Mouse (Mus musculus) gastrocnemius, postnatal 4 days (tissue): Measurements from ENCODE around the gene Fat4. TPM values are rescaled to one million over a fixed set of nuclear protein-coding genes. Genes with fewer than 3 reads are reported as not detected.
A peak's percentile ranks its signal among the peaks of the same experiment; 100 is the strongest.

ENCODE experiments used
- DNase-seq, 2 experiments: peaks; one replicate each; pipeline ENCODE4 v3.0.0; 2021 to 2022; ENCODE audit warnings: low spot score in 2 of 2, mixed read lengths in 2 of 2
- long read RNA-seq, 2 experiments: library from polyadenylated mRNA; stranded (forward); transcript quantifications; one replicate each; pipeline ENCODE4 v2.0.0; 2021
- total RNA-seq, 2 experiments: library from RNA; stranded (reverse); gene quantifications; 2 replicates each; pipeline ENCODE4 v1.2.3; 2021

Fat4 gene
- 10 to 100 TPM; 40.2 to 40.9 TPM for total RNA-seq
- long read RNA-seq, experiment 1 = 0 reads
- long read RNA-seq, experiment 2, partial matches to known transcripts = 0 of 1 reads
- long read RNA-seq, experiment 2, other reads (novel, unspliced or antisense) = 1 of 1 reads

GRCm38 (mm10) chr3:38886890-38887355, at the start of gene Fat4:
TSS of gene Fat4 (plus strand) at chr3:38886940.
- no peak for DNase-seq

DNA sequence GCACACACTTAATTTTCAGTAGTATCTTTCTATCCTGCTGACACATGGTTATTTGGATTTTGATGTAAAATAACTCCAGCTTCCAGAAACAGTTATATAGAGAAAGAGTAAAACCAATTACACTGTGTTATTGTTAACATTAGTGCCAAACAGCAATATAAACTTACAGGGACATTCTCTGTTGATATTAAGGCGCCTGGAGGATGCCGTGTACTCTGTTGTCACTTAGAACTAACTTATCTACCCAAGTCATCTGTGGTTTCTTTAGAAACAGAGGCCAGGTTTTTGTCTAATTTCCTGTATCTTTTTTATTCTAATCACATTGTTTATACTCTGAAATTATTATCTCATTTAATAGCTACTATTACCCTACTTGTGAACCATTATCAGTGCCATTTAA, 47.3 kb upstream of the Fat4 start:
- DNase-seq = no peak

- no peak for DNase-seq
These were observed 43.7 kb upstream of the Fat4 start for GRCm38 (mm10) chr3:38843000-38843538.

GRCm38 (mm10) chr3:38846602-38847382, 39.9 kb upstream of the Fat4 start:
- no peak for DNase-seq

DNA sequence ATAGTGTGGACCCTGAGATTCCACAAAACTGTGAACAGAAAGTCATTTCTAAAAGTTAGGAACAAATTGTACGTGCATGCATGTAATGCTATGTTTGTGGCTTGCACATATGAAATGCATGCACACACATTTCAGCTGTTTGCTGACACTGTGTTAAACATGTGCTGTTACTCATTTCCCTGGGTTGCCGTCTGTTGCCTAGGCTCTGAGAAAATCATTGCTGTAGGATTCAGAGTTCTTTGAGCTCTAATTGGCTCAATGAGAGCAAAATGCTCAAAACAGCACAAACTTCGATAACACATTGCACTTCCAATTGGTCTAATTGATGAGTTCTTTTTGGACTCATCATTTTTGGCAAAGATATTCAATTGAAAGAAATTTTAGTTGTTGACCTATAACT, 37.7 kb upstream of the Fat4 start:
- no peak for DNase-seq

- peak in 1 of 2 experiments; percentile 43 for DNase-seq
These were observed 37.2 kb upstream of the Fat4 start for GRCm38 (mm10) chr3:38849536-38849935.

- no peak for DNase-seq
These were observed 33.1 kb upstream of the Fat4 start for GRCm38 (mm10) chr3:38853650-38854049.

DNA sequence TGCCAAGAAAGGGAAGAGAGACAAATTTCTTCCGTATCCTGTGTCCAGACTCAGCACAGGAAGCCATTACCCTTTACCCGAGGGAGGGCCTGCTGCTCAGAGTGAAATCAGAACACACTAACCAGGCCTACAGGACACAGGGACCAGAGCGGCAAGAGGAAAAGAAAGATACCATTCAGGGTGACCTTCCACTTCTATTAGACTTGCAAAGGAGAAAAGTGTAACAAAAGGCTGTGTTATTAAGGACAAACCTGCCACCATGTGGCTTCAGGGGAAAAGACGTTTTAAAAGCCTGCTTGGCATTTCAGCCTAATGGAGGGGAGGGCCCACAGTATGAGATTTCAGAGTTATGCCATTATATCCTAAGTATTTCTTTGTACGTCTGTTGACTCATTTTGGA, 26.1 kb upstream of the Fat4 start:
- DNase-seq = no peak

DNA sequence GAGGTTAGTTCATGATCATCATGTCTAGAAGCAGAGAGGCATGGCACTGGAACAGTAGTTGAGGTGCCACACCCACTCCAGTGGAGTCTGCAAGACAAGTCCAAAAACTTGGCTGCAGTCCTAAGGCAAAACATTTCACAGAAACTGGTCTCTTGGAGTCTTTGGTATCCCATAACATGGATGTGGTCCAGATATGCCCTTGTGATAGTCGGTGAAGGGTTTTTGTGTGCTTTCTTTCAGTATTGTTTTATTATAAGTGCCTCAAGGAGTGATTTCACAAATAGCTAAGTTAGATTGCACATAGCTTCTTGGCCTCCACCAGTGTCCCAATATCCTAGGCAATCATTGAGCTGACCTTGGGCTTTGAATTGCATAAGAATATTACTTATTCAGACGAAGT, 15.4 kb upstream of the Fat4 start:
- DNase-seq = no peak

- no peak for DNase-seq
These were observed 10.9 kb upstream of the Fat4 start for GRCm38 (mm10) chr3:38875872-38876271.

DNA sequence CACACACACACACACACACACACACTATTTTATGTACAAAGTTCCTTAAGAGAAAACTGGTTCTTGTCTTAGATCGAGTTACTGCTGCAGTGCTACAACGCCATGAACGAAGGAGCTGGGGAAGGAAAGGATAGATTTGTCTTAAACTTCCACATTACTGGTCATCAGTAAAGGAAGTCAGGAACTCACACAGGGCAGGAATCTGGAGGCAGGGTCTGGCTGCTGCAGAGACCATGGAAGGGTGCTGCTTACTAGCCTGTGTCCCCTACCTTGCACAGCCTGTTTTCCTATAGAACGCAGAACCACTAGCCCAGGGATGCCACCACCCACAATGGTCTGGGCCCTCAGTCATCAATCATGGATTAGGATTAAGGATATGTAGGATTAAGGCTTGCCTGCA, 10.0 kb upstream of the Fat4 start:
- DNase-seq = no peak

DNA sequence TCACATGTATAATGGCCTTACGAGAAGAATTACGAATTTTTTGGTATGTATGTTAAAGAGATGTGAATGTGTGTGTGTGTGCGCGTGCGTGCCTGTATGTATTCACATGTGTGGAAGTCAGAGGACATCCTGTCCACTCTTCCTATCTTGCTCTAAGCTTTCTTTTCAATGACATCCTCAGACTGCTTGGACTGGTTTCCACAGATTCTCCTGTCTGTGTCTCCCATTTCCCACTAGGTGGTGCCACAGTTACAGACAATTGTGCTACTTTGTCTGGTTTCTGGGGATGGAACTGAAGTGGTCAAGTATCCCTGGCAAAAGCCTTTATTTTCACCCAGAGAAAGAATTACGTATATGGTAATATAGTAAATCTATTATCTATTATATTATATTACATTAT, 4.0 kb upstream of the Fat4 start:
- no peak for DNase-seq

DNA sequence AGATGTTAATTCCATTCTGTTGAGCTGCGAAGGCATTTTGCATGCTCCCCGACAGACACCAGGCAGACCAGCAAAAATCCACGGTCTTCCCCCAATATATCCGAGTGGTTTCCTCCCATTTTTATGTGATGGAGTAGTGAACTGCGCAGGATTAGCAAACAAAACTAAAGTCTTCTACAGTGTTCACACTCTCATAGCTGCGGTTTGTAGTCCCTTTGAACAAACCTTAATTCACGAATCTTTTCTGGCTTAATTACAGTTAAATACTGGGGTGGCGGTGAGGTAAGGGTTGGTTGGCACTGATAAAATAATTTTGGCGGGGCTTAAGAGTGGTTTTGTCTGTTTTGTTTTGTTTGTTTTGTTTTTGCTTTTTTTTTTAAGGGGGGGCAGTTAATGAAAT, 3.1 kb upstream of the Fat4 start:
- no peak for DNase-seq

- DNase-seq = peak; percentile 63 to 82
These were observed 2.5 kb upstream of the Fat4 start for GRCm38 (mm10) chr3:38884276-38884675.

DNA sequence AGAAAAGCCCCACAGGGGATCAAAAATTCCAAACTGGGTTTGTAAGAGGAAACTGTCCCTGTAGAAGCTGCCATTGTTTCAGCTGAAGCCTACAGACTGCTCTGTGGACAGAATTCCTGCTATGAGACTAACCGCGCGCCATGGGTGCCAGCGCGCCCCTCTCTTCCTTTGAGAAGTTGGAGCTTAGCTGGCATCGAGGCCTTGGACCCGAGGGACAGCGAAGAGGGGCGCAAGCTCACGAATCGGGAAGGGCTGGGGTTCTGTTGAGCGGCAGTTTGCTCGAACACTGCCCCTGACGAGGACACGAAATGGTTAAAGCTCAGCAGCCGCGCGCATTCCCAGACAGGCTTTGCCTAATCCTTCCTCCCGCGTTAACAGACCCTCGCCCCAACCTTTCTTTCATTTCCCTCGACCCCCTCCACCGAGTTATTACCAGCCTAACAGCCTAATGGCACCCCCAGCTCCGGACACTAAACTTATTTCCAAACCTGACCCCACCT, 1.8 kb upstream of the Fat4 start:
- peak; percentile 23 to 57 for DNase-seq

DNA sequence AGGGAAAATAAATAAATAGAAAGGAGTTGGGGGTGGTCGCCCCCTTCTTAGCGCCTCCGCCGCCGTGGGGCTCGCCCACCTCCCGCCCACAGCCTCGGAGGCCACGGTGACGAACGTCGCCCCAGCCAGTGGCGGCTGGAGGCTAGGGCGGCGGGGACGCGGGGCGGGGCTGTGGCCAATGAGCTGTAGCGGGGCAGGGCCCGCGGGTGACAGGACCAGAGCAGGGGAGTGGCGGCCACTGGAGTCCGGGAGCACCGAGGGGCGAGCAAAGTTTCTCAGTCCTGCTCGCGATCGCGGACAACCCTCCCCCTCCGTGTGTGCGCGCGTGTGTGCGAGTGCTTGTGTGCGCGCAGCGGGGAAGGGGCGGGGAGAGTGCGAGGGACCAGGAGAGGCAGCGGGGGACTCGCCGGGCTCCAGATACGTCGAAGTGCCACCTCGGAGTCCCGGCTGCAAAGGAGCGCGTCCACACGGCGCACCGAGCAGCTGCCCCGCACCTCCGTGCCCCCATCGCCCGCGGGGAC, 1.2 kb upstream of the Fat4 start:
- DNase-seq = peak; percentile 90 to 91

DNA sequence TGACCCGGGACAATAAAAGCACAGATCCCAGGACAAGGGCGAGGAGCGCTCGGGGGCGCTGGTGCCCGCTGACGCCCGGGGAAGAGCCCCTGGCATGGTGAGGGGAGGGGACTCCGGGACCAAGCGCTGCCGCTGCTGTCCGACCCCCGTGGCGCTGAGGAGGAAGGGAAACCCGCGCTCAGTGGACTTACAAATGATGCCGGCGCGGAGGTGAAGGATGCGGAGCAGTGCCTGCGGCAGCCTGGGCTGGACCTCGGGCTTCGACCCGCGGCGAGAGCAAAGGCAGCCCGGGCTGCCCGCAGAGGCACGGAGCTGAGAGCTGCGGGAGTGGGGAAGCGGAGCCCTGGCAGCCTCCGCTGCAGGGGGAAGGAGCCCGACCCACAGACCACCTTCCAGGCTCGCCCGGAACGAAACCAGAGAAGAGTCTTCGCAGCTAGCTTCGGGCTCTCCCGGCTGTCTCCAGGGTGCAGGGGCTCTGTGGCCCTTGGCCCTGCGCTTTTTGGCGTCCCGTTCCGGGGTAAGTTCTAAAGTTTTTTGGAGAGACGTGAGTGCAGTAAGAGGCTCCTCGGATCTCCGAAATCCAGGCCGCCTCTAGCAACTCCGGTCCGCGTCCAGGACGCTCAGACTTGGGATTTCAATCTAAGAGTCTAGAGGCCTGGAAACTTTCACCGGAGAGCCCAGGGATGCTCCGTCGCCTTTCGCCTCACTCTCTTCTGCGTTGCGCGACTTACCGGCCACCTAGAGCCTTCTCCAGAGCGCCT, 499 bp upstream of the Fat4 start:
- peak; percentile 28 to 55 for DNase-seq

- DNase-seq = peak; percentile 27 to 55
These were observed 746 bp downstream of the Fat4 start for GRCm38 (mm10) chr3:38887381-38887991.

DNA sequence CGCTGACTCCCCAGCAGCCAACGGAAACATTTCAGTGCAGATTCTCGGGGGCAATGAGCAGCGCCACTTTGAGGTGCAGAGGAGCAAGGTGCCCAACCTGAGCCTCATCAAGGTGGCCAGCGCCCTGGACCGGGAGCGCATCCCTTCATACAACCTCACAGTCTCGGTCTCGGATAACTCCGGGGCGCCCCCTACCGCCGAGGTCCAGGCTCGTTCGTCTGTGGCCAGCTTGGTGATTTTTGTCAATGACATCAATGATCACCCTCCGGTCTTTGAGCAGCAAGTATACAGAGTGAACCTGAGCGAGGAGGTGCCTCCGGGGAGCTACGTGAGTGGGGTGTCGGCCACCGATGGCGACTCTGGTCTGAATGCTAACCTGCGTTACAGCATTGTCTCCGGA, 1.4 kb downstream of the Fat4 start:
- DNase-seq = peak; percentile 45 to 65

GRCm38 (mm10) chr3:38892791-38893224, 6.1 kb downstream of the Fat4 start:
- no peak for DNase-seq

DNA sequence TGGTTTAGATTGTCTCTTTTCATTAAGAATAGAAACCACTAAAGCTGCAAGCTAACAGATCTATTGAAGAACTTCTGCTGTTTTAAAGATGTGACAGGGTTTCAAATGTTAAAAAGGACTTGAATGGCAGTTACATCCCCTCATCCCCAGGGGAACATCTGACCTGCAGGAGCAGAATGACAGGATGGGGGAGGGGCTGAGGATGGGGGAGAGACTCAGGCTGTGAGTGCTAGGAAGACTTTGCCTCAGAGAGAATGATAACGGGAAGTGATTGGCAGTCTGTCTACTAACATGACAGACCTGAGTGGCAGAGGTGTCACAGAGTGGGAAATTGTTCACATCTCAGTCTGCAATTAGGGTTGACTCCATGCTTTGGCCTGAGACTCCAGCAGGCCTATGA, 14.1 kb downstream of the Fat4 start:
- no peak for DNase-seq
